Mouse (Mus musculus) lung, adult 2 months (tissue): ENCODE data around the gene Mrto4.

Experiments
- CTCF ChIP-seq: fragments of 200-500 bp; IDR thresholded peaks from 2 replicates; pipeline ENCODE4 v1.5.1; 2011; ENCODE audit warnings: mild to moderate bottlenecking, low read length, control low read depth; ENCODE audit not compliant: insufficient read depth
- POLR2A ChIP-seq: fragments of 200-500 bp; IDR thresholded peaks from 2 replicates; pipeline ENCODE4 v1.6.1; 2011; ENCODE audit warnings: low read depth, mild to moderate bottlenecking, control low read depth, low read length, borderline replicate concordance; ENCODE audit errors: extremely low read depth

DNA sequence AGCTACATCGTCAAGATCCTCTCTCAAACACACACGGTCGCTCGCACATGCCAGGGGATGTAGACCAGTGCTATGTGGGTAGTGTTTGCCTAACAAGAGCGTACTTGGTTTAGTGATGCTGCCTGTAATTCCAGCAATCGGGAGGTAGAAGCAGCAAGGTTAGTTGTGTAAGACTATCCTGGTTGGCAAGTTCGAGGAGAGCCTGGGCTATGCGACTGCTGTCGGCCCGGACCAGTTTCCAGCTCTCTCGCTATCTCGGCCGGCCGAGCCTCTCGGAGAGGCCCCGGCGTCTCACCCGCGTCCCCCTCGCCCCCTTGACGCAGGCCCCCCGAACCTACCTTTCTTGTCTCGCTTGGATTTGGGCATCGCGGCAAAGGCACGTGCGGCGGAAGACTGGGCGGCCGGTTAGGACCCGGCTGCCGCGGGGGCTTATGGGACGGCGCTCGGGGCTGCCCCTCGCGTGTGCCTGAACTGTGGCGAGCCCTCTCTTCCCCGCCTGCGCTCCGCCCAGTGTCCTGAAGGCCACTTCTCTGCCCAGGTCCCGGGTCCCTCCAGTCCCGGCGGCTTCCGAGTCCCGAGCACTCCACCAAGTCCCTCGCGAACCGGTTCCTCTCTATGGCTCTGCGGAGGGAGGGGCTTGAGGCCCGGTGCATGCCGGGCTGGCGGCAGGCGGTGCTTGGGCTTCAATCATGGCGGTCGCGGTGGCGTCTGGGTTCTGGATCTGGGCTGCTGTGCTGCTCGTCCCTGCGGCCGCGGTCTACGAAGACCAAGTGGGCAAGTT is at the start of gene Mrto4, which contains the start of the genes Emc1 and Ubr4:
- TF ChIP-seq CTCF, result no peak
- TF ChIP-seq POLR2A, result 0 out of 2 replicates have a peak, but pooled peaks have one; percentile 42
